Mouse (Mus musculus) kidney, embryonic 15.5 days (tissue): ENCODE measurements at regions not wholly inside any gene's neighbourhood (a gene's known extent, or its start where the extent isn't known, plus 50 kb on each side); places are given as distances from the start of the nearest gene placed in this dataset.

Experiments
- ATAC-seq: fragments of 200-750 bp; cut with Nextera tagmentation; replicated peaks from 2 replicates; pipeline ENCODE4 v1.8.0; 2017; ENCODE audit warnings: moderate TSS enrichment; ENCODE audit not compliant: low FRiP score
- H3K27ac ChIP-seq: fragments of 300-500 bp; sonication (generic); 2 replicates; pipeline ENCODE4 v1.5.1; 2015; ENCODE audit warnings: mild to moderate bottlenecking, inconsistent platforms
- H3K27me3 ChIP-seq: fragments of 300-500 bp; sonication (generic); 2 replicates; pipeline ENCODE4 v1.6.1; 2015; ENCODE audit warnings: inconsistent platforms
- H3K36me3 ChIP-seq: fragments of 300-500 bp; sonication (generic); 2 replicates; pipeline ENCODE4 v1.6.1; 2015; ENCODE audit warnings: inconsistent platforms
- H3K4me1 ChIP-seq: fragments of 300-500 bp; sonication (generic); 2 replicates; pipeline ENCODE4 v1.6.1; 2015; ENCODE audit warnings: inconsistent platforms
- H3K4me2 ChIP-seq: fragments of 300-500 bp; sonication (generic); 2 replicates; pipeline ENCODE4 v1.6.1; 2015; ENCODE audit warnings: moderate library complexity, mild to moderate bottlenecking, inconsistent platforms
- H3K4me3 ChIP-seq: fragments of 300-500 bp; sonication (generic); replicated peaks from 2 replicates; pipeline ENCODE4 v1.5.1; 2015; ENCODE audit warnings: mild to moderate bottlenecking, inconsistent platforms
- H3K9ac ChIP-seq: fragments of 300-500 bp; sonication (generic); 2 replicates; pipeline ENCODE4 v1.6.1; 2015; ENCODE audit warnings: mild to moderate bottlenecking, inconsistent platforms
- H3K9me3 ChIP-seq: fragments of 300-500 bp; sonication (generic); replicated peaks from 2 replicates; pipeline ENCODE4 v1.6.1; 2016; ENCODE audit warnings: inconsistent platforms
- WGBS: fragments of 180-500 bp; shearing (Covaris S2); methylation state at CpG from one replicate; pipeline ENCODE4 v1.1.7; 2015; ENCODE audit warnings: mixed read lengths; 5-methylcytosine and 5-hydroxymethylcytosine counted together

DNA sequence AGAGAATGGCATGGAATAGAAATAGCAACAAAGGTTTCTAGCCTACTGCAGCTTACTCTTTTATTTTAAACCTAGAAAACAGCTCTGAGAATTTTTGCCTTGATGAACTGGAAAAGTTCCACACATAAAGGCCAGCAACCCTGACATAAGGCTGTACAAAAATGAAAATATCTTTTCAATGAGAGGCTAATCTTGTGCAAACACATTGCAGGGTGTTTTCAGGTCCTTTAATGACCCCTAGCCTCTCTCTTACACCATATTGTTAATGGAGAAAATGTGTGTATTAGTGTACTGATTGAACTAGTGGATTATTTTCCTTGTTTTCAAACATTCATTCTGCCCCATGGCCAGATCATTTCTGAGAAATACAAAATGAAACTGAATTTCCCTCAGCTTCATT is 158.0 kb upstream of the Tusc1 start:
- no peak for ATAC-seq
- Histone ChIP-seq H3K9me3 (no peaks in the 10 kb centered on the region), H3K27me3 (no peaks in the 10 kb centered on the region), H3K4me2 (no peak overlapping the region), H3K4me1 (no peaks in the 10 kb centered on the region), H3K9ac (no peak overlapping the region), H3K27ac (no peak overlapping the region), H3K36me3 (no peaks in the 10 kb centered on the region), H3K4me3 (no peak overlapping the region)

DNA sequence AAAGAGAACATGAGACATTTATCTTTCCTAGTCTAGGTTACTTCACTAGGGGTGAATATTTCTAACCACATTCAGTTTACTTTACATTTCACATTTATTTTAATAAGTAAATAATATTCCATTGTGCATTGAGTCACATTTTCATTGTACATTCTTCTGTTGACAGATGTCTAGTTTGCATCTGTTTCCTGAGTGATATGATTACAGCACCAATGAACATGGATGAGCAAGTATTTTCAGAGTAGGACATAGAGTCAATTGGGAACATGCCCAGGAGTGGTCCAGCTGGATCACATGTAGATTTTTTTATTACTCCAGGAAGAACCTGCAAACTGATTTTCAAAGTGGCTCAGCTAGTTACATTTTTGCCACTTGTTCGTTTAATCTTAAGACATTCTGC is 153.3 kb upstream of the Tusc1 start:
- Histone ChIP-seq H3K36me3 (no peaks in the 10 kb centered on the region), H3K4me2 (no peak overlapping the region), H3K27ac (no peak overlapping the region), H3K4me1 (no peaks in the 10 kb centered on the region), H3K27me3 (no peaks in the 10 kb centered on the region), H3K4me3 (no peak overlapping the region), H3K9me3 (no peaks in the 10 kb centered on the region), H3K9ac (no peak overlapping the region)
- WGBS = 76% methylated on average over 1 of the region's 1 CpGs
- no peak for ATAC-seq

DNA sequence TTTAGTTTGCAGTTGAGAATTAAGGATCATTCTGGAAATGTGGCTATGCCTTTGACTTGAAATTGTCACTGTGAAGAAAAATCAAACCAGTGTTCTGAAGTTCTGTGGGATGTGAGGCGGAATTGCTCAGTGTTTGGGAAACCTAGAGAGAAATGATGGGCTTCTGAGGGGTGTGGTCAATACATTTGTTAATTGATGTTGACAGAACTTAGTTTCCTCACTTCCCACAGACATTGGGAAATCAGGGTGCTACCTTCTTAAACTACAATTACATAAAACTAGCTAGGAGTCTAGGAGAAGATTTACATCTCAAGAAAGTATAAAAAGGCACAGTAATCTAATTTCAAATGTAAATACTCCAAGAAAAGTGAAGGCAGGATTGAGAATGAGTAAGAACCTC is 151.1 kb upstream of the Tusc1 start:
- no peak overlapping the region for H3K4me3 ChIP-seq
- H3K36me3 ChIP-seq = no peaks in the 10 kb centered on the region
- WGBS = 81% methylated on average over 1 of the region's 1 CpGs
- H3K4me1 ChIP-seq = no peaks in the 10 kb centered on the region
- H3K4me2 ChIP-seq = no peak overlapping the region
- no peaks in the 10 kb centered on the region for H3K27me3 ChIP-seq
- no peak for ATAC-seq
- no peak overlapping the region for H3K27ac ChIP-seq
- no peaks in the 10 kb centered on the region for H3K9me3 ChIP-seq
- H3K9ac ChIP-seq = no peak overlapping the region

DNA sequence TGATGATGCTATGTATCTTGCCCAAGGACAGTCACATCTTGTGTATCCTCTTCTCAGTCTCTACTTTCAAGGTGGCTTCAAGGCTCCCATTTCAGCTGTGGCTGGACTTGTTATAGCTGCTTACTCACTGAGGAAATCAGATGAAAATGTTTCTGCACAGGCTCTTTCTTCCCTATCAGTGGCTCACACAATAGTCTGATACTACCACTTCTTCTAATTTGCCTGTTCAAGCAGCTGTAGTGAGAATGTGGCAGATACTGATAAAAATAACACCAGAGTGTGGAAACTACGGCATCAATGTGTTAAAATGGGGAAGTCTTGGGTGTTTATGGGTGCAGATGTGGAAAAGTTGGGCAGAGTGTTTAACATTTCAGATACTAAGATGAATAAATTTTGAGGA is 145.9 kb upstream of the Tusc1 start:
- WGBS = 91% methylated on average over 1 of the region's 1 CpGs

DNA sequence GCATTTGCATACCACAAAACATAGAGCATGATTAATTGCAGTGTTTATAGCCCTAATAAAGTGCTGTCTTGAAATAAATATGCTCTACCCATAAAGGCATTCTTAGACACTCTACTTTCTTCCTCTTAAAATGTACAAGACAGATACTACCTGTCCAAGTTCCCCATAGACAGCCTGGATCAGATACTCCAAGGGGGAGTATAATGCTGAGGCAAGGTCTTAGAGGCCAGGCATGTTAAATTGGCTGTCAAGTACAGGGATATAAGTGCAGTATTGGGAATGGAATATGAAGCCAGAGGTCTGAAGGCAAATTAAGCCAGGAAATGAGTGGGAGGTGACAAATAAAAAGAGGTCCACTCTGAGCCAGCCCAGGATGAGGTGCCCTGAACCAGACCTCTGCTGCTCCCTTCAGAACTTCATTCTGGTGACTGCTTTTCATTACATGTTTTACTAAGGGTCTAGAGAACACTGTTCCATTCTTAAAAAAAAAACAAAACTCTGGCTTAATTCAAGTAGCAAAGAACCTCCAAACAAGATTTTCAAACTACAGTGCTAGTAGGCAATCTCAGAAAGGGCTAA is 142.0 kb upstream of the Tusc1 start:
- no peak overlapping the region for H3K27ac ChIP-seq
- no peak overlapping the region for H3K9ac ChIP-seq
- H3K4me2 ChIP-seq = no peak overlapping the region
- peak; percentile 43; the same call in 1 of the 2 replicates for ATAC-seq
- no peaks in the 10 kb centered on the region for H3K9me3 ChIP-seq
- no peak overlapping the region for H3K4me3 ChIP-seq
- H3K27me3 ChIP-seq = no peaks in the 10 kb centered on the region
- 0 out of 2 replicates have a peak, but pooled peaks cover 2% of the 10 kb centered on the region for H3K4me1 ChIP-seq
- no peaks in the 10 kb centered on the region for H3K36me3 ChIP-seq

More for the DNA sequence above, 145.9 kb upstream of the Tusc1 start:
- Histone ChIP-seq H3K27me3 (no peaks in the 10 kb centered on the region), H3K4me2 (no peak overlapping the region), H3K9me3 (no peaks in the 10 kb centered on the region), H3K27ac (no peak overlapping the region), H3K4me1 (0 out of 2 replicates have a peak, but pooled peaks cover 2% of the 10 kb centered on the region), H3K4me3 (no peak overlapping the region), H3K9ac (no peak overlapping the region), H3K36me3 (no peaks in the 10 kb centered on the region)
- ATAC-seq = no peak

DNA sequence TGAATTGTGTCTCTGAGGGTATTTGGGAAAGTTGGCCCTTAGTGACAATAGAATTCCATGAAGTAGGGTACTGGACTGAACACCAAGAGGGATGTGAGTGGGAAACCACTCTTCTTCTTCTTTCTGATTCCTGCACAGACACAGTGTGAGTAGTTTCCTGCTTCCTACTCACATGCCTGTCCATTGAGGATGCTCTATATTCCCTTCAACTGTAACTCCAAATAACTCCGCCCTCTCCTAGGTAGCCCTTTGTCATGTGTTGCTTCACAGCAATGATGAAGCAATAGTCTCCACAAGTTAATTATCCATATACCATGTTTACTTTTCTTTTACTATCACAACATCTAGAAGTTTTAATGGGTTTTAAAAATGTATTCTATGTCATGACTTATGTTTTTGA is 132.7 kb upstream of the Tusc1 start:
- no peak for ATAC-seq
- 96% methylated on average over 1 of the region's 1 CpGs for WGBS

DNA sequence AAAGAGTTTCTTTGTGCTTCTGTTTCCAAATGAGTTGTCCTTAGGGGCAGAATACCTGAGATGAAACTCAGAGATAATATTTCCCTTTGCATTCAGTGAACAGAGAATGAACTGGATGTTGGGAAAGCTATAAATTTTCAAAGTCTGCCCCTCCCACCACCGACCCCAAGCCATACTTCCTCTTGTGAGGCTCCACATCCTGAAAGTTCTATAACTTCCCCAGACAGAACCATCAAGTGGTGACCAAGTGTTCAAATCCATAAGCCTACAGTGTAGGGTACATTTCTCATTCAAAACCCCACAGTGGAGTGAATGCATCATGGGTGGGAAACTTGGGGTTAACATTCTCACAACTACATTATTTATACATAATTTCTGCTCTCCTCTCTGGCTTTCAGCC is 132.1 kb upstream of the Tusc1 start:
- H3K36me3 ChIP-seq = no peaks in the 10 kb centered on the region
- ATAC-seq = no peak
- no peaks in the 10 kb centered on the region for H3K4me1 ChIP-seq
- no peak overlapping the region for H3K27ac ChIP-seq
- H3K4me3 ChIP-seq = no peak overlapping the region
- H3K27me3 ChIP-seq = no peaks in the 10 kb centered on the region
- no peaks in the 10 kb centered on the region for H3K9me3 ChIP-seq
- H3K4me2 ChIP-seq = no peak overlapping the region
- H3K9ac ChIP-seq = no peak overlapping the region
- WGBS = 39% methylated on average over 1 of the region's 1 CpGs

More for the DNA sequence above, 132.7 kb upstream of the Tusc1 start:
- Histone ChIP-seq H3K9ac (no peak overlapping the region), H3K4me1 (no peaks in the 10 kb centered on the region), H3K36me3 (no peaks in the 10 kb centered on the region), H3K27me3 (no peaks in the 10 kb centered on the region), H3K27ac (no peak overlapping the region), H3K4me3 (no peak overlapping the region), H3K9me3 (no peaks in the 10 kb centered on the region), H3K4me2 (no peak overlapping the region)

DNA sequence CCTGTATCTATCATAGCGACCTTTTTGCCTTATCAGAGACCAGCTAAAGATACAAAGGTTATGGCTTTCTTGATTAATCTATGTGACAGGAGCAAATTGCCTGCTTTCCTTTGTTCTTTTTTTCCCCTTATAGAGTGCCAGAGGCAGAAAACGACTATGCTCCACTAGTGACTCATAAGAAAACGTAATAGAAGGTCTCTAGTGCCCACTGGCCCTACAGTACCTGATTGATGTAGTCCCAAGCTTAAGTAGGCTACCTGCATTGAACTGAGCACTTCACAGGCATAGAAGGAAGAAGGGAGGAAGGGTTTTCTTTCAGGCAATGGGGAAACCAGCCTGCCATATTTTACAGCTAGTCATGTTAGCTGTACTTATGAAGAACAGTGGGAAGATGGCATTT is 116.0 kb upstream of the Tusc1 start:
- no peaks in the 10 kb centered on the region for H3K9me3 ChIP-seq
- ATAC-seq = no peak
- WGBS = 47% methylated on average over 3 of the region's 3 CpGs
- H3K4me2 ChIP-seq = no peak overlapping the region
- no peak overlapping the region for H3K4me3 ChIP-seq
- no peaks in the 10 kb centered on the region for H3K27me3 ChIP-seq
- H3K36me3 ChIP-seq = no peaks in the 10 kb centered on the region
- no peak overlapping the region for H3K9ac ChIP-seq
- H3K4me1 ChIP-seq = no peaks in the 10 kb centered on the region
- no peak overlapping the region for H3K27ac ChIP-seq

DNA sequence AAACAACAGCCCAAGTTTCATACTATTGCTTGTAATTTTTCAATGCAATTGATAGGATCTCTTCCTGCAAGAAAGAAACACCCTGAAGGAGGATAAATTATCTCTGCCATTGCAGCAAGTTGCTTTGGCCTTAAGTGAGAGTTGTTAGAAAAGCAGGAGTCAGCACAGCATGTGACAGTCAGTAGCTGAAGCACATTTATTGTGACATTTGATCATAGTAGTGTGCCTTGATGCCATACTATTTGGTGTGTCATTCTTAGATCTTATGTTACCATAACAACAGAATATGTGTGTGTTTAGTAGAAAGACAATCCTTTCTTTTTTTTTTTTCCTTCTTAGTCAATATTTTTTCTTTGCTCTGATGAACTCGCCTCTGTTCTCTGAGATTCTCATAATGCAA is 115.5 kb upstream of the Tusc1 start:
- no peak overlapping the region for H3K9ac ChIP-seq
- no peak overlapping the region for H3K27ac ChIP-seq
- WGBS = 78% methylated on average over 1 of the region's 1 CpGs
- H3K27me3 ChIP-seq = no peaks in the 10 kb centered on the region
- no peaks in the 10 kb centered on the region for H3K36me3 ChIP-seq
- H3K4me2 ChIP-seq = no peak overlapping the region
- H3K9me3 ChIP-seq = no peaks in the 10 kb centered on the region
- H3K4me3 ChIP-seq = no peak overlapping the region
- no peak for ATAC-seq
- no peaks in the 10 kb centered on the region for H3K4me1 ChIP-seq

DNA sequence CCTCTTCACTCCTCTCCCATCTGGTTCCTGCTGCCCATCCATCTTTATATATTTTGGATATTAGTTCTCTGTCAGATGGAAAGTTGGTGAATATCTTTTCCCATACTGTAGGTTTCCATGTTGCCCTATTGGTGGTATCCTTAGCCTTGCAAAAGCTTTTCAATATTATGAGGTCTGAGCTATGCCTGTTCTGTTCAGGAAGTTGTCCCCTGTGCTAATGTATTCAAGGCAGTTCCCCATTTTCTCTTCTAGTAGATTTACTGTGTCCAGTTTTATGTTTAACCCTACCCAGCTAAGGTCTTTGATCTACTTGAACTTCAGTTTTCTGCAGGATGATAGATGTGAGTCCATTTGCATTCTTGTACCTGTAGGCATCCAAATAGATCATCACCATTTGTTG is 109.4 kb upstream of the Tusc1 start:
- H3K4me3 ChIP-seq = no peak overlapping the region
- H3K27ac ChIP-seq = no peak overlapping the region
- H3K4me1 ChIP-seq = no peaks in the 10 kb centered on the region
- ATAC-seq = no peak
- H3K27me3 ChIP-seq = no peaks in the 10 kb centered on the region
- no peak overlapping the region for H3K4me2 ChIP-seq
- H3K36me3 ChIP-seq = no peaks in the 10 kb centered on the region
- H3K9ac ChIP-seq = no peak overlapping the region
- H3K9me3 ChIP-seq = no peaks in the 10 kb centered on the region

DNA sequence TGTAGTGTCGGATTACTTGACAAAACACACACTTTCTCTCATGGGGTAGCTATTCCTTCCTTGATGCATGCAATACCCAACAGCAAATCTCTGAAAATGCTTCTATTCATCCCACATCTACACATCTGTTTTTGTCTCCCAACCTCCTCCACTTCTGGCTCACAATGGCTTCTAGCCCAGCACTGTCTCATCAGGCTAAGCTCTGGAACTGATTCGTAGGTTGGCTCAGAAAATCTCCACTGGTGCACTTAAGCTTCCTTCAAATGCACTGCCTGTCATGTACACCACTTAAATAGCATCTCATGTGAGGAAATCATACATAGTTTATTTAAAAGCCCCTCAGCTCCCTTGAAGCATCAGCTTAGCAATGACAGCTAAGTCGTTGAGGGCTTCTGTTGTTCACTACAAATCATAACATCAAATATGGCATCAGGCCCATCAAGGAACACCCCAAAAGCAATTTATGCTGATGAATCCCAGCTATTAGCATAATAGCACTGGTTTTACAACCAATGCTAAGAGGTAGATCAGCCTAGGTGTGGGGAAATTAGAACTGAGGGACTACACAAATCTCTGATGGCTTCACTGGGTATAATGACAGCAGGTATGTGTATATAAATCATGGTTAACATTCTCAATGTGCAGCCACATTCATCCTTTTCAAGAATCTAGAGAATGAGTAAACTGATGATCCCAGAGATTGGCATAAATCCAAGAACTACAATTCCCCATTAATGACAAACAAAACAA is 103.5 kb upstream of the Tusc1 start:
- Histone ChIP-seq H3K27ac (no peak overlapping the region), H3K9me3 (no peaks in the 10 kb centered on the region), H3K4me2 (no peak overlapping the region), H3K27me3 (no peaks in the 10 kb centered on the region), H3K36me3 (no peaks in the 10 kb centered on the region), H3K4me1 (peaks cover 13% of the 10 kb centered on the region), H3K4me3 (no peak overlapping the region), H3K9ac (no peak overlapping the region)
- no peak for ATAC-seq
- 72% methylated on average over 3 of the region's 3 CpGs for WGBS

DNA sequence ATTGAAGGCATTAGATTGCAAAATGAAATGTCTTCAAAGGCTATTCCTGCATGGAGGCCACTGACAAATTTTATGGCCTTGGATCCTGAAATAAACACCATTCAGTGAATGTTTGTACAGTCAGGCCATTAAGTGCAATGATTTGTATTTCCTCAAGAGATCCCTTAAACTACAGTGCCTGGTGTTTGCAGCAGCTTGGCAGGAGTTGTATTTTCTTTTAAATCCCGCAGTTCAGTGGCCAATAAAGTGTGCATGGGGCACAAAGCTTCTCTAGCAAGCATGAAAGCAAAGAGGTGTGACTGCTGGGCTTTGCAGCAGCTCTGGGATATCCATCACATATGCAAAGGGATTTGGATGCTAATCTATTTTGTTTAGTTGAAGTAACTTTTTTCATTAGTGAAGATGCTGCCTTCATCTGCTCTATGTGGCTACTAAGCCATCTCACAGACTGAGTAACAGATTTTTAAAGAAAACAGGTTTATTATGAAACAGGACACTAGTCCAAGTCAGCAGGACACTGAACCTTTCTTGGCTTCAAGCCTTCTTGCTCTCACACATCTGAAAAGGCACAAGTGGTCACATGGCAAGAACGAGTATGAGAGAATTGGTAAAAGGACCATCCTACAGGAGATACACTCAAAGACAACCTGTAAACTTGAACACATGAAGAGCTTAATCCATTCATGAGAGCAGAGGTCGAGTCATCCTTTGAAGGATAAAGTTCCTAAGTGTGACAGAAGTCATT is 102.2 kb upstream of the Tusc1 start:
- H3K27me3 ChIP-seq = no peaks in the 10 kb centered on the region
- peak; percentile 90 for ATAC-seq
- 27% methylated on average over 3 of the region's 3 CpGs for WGBS
- no peak overlapping the region for H3K4me2 ChIP-seq
- no peak overlapping the region for H3K4me3 ChIP-seq
- H3K27ac ChIP-seq = peak overlapping the region; percentile 41
- H3K4me1 ChIP-seq = peaks cover 13% of the 10 kb centered on the region
- no peaks in the 10 kb centered on the region for H3K9me3 ChIP-seq
- no peak overlapping the region for H3K9ac ChIP-seq
- H3K36me3 ChIP-seq = no peaks in the 10 kb centered on the region
